Mouse (Mus musculus): ENCODE results near the gene 2310034G01Rik. TPM values are rescaled to one million over a fixed set of nuclear protein-coding genes. Genes with fewer than 3 reads are reported as not detected.

2310034G01Rik gene
- polyA plus RNA-seq, 1 experiment from 2014 or later = 0.44 TPM

DNA sequence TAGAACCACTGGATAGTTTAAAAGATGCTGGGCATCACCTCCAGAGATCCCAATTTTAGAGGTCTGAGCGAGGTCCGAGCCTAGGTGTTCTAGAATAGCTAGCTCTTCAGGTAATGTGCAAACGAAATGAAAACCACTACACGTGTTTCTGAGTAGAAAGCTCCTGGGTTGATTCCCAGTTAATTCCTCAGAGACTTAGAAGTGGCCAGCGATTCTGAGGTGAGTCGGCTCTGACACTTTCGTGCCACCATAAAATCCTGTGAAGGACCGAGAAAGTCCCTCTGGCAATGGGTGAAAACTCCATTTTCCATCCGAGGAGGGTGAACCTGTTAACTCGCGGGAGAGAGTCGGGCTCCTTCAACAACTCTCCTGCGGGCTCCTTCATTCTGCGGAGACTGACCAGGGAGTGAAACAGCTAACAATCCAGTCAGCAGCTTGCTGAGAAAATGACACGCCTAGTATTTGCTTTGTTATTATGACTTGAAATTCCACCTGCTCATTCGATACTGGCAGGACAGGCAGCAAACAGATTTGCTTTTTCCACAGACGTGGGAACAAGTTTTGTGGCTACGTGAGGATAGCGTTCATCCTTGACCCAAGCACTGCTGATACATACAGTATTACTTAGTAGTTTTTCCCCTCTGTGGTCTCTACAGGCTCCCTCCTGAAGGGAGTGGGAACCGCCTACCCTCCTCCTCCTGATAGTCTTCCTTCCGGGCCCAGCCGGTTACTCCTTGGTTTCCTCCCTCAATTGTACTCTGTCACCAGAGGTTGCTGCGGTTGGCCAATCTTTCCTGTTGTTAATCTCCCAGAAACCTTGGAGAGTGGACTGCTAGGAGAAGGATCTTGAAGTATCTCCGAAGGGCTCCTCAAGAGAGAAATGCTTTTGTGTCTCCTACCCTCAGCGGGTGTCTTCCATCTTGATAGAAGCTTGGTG, 7.5 kb upstream of the 2310034G01Rik start:
- DNase-seq (no peak), ATAC-seq (ENCODE audit: low read depth) (peak; percentile 50; the same call in 1 of the 2 replicates)
- Histone ChIP-seq H3K4me2 (peak overlapping the region; percentile 96), H3K36me3 (peaks cover 5% of the 10 kb centered on the region; the same call in 1 of the 2 replicates), H3K9me3 (replicated peaks) (no peaks in the 10 kb centered on the region), H3K27ac (peak overlapping the region; percentile 63), H3K4me3 (replicated peaks) (peak overlapping the region; percentile 69), H3K9ac (peak overlapping the region; percentile 77), H3K4me1 (replicated peaks) (peaks cover 40% of the 10 kb centered on the region), H3K27me3 (no peaks in the 10 kb centered on the region)
- 3% methylated on average over 25 of the region's 25 CpGs for WGBS (ENCODE audit: insufficient replicate concordance)

DNA sequence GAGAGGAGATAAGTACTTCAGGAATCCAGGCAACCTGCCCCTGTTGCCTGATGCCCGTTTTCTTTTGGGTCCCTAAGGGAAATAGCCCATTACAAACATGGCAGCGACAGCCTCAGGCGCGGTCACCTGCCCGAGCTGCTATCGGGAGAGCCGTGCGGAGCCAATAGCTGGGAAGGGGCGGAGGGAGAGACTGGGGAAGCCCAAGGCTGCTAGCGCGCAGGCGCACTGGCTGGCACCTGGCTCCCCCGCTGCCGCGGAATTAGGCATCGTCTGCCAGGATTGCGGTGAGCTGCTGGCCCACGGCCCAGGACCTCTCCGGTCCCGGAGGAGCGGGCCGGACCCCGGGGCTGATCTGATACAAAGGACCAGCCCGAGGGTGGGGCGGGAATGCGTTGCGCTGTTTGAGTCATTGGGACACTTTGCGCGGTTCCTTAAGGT, 6.6 kb upstream of the 2310034G01Rik start:
- peak; percentile 90 for ATAC-seq (ENCODE audit: low read depth)
- H3K27ac ChIP-seq = peak overlapping the region; percentile 21

DNA sequence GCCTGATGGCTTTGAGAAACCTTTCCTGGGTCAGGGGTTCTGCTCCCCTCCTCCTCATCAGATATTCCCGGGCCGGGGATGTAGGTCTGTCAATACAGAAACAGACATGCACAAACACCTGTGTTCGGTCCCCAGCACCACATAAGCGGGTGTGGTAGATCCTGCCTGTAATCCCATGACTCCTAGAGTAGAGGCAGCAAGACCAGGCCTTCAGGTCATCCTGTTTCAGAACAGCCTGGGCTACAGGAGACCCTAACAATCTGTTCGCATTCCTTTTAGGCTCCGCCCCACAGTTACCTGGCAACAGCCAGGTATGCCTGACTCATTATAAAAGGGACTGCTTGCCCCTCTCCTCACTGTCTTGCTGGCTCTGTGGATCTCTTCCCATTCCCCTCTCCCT, 552 bp downstream of the 2310034G01Rik start:
- 48% methylated on average over 6 of the region's 6 CpGs for WGBS (ENCODE audit: insufficient replicate concordance)
- Histone ChIP-seq H3K4me3 (replicated peaks) (peak overlapping the region; percentile 70), H3K27me3 (peaks cover 30% of the 10 kb centered on the region), H3K4me1 (replicated peaks) (peaks cover 62% of the 10 kb centered on the region), H3K9me3 (replicated peaks) (no peaks in the 10 kb centered on the region), H3K9ac (peak overlapping the region; percentile 73), H3K36me3 (no peaks in the 10 kb centered on the region), H3K4me2 (peak overlapping the region; percentile 89), H3K27ac (no peak overlapping the region)
- ATAC-seq (ENCODE audit: low read depth) (no peak), DNase-seq (no peak)

More for the DNA sequence above, 6.6 kb upstream of the 2310034G01Rik start:
- Histone ChIP-seq H3K27me3 (no peaks in the 10 kb centered on the region), H3K9me3 (replicated peaks) (no peaks in the 10 kb centered on the region), H3K4me1 (replicated peaks) (peaks cover 43% of the 10 kb centered on the region), H3K9ac (peak overlapping the region; percentile 77), H3K36me3 (peaks cover 3% of the 10 kb centered on the region; the same call in 1 of the 2 replicates), H3K4me3 (replicated peaks) (peak overlapping the region; percentile 69), H3K4me2 (peak overlapping the region; percentile 96)
- WGBS (ENCODE audit: insufficient replicate concordance) = under 1% methylated on average over 29 of the region's 29 CpGs
- peak; percentile 86 for DNase-seq

DNA sequence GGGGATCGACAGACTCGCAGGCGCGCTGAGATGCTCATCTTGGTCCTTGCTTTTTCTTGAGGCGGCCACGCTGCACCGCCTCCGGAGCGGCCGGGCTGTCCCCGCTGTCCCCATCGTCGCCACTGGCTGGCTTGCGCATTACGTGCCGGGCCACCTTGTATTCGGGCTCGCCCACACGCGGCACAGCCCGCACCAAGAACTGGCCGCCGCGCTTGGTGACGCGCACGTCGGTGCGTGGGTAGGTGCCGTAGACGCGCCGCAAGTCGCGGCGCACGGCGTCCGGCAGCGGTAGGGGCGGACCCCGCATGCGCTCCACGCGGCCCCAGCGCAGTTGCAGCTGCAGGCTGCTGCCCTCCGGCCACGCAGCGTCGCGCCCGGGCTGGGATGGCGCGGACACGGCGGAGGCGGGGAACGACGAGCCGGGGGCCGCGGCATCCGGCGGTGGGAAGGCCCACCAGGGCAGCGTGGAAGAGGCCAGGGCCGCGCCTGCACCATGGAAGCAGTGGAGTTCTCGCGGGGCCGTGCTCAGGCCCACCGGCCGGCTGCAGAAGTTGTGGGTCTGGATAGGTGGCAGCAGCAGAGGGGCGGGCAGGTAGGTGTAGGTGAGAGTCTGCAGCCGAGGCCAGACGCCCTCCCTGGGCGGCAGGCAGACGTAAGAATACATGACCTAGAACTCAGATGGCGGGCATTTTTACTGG, 1.2 kb downstream of the 2310034G01Rik start:
- H3K27me3 ChIP-seq = peaks cover 30% of the 10 kb centered on the region
- DNase-seq (no peak), ATAC-seq (ENCODE audit: low read depth) (peak; percentile 63)
- H3K27ac ChIP-seq = peak overlapping the region; percentile 62
- WGBS (ENCODE audit: insufficient replicate concordance) = under 1% methylated on average over 78 of the region's 78 CpGs
- H3K36me3 ChIP-seq = no peaks in the 10 kb centered on the region
- peak overlapping the region; percentile 70 for H3K4me3 ChIP-seq (replicated peaks)
- H3K9me3 ChIP-seq (replicated peaks) = no peaks in the 10 kb centered on the region
- H3K4me2 ChIP-seq = peak overlapping the region; percentile 89
- peak overlapping the region; percentile 73 for H3K9ac ChIP-seq
- peaks cover 69% of the 10 kb centered on the region for H3K4me1 ChIP-seq (replicated peaks)

DNA sequence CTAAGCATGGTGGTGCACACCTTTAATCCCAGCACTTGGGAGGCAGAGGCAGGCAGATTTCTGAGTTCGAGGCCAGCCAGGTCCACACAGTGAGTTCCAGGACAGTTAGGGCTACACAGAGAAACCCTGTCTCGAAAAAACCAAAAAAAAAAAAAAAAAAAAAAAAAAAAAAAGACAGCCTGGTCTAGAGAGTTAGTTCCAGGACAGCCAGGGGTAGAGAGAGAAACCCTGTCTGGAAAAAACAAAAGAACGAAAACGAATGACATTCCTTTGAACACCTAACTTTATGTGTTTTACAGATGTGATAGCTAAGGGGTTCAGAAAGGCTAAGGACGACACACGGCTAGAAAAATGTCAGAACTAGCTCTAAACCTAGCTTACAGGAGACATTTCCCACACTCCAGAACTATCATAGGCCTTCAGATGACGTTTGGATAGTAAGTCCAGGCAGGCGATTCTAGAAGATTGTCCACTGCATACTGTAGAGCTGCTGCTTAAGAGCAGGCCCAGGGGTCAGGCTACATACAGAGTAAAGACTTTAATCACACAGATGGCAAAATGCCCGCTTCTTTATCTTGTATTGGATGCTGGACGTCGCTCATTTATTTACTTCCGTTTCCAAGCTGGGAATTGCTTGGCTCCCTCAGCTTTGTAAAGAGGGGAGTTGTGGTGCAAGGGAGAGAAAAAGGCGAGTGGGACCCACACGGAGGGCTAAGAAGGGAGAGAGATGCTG, 2.0 kb downstream of the 2310034G01Rik start:
- WGBS (ENCODE audit: insufficient replicate concordance) = 29% methylated on average over 14 of the region's 14 CpGs
- Histone ChIP-seq H3K36me3 (no peaks in the 10 kb centered on the region), H3K27me3 (peaks cover 30% of the 10 kb centered on the region), H3K4me2 (peak overlapping the region; percentile 89), H3K27ac (peak overlapping the region; percentile 62), H3K4me3 (replicated peaks) (peak overlapping the region; percentile 70), H3K9me3 (replicated peaks) (no peaks in the 10 kb centered on the region), H3K9ac (peak overlapping the region; percentile 73), H3K4me1 (replicated peaks) (peaks cover 74% of the 10 kb centered on the region)
- no peak for DNase-seq
- ATAC-seq (ENCODE audit: low read depth) = peak; percentile 13; the same call in 1 of the 2 replicates

DNA sequence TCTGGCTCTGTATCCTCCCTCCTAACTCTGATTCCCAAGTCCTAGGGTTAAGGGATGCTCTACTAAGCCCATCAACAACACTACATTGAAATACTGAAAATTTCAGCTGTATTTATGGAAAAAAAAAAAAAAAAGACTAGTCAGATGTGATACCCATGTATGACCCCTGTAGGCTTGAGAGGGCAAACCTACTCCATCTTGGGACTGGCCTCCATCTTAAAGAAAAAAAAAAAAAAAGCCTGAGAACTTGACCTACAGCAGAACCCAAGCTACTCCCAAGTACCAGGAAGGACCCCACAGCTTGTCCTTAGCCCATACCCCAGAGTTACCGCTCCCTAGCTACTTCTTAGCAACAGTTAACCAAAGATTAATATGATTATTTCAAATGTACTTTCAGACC, 3.0 kb downstream of the 2310034G01Rik start:
- Histone ChIP-seq H3K27ac (no peak overlapping the region), H3K9me3 (replicated peaks) (no peaks in the 10 kb centered on the region), H3K4me3 (replicated peaks) (no peak overlapping the region), H3K9ac (no peak overlapping the region), H3K4me1 (replicated peaks) (peaks cover 68% of the 10 kb centered on the region), H3K4me2 (no peak overlapping the region), H3K36me3 (no peaks in the 10 kb centered on the region), H3K27me3 (peaks cover 30% of the 10 kb centered on the region)
- no peak for ATAC-seq (ENCODE audit: low read depth)
- 88% methylated on average over 1 of the region's 1 CpGs for WGBS (ENCODE audit: insufficient replicate concordance)
- DNase-seq = no peak

DNA sequence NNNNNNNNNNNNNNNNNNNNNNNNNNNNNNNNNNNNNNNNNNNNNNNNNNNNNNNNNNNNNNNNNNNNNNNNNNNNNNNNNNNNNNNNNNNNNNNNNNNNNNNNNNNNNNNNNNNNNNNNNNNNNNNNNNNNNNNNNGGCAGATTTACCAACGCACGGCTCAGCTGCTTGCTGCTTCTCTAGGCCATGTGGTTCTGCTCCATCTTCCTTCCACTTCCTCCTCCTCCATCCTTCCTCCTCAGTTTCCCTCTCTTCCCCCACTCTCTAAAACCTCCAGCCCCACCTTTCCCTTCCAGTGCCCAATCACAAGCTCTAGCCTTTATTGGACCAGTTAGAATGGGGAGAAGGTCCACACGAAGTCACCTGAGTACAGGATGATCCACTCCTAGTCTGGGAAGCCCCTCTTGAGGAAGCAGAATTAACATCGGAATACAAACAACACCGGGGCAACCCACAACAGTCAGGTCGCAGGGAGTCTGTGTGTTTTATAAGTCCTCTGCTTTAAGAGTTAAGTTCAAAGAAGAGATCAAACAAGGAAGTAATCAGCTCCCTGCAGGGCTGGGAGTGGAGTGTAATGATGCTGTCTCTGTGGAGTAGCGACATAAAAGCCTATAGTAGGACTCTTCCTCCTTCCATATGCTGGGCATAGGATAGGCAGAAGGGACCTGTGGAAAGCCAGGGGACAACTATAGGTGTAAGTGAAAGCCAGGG, 5.2 kb downstream of the 2310034G01Rik start:
- H3K36me3 ChIP-seq = no peaks in the 10 kb centered on the region
- ATAC-seq (ENCODE audit: low read depth) (no peak), DNase-seq (no peak)
- no peak overlapping the region for H3K9ac ChIP-seq
- peaks cover 79% of the 10 kb centered on the region for H3K4me1 ChIP-seq (replicated peaks)
- H3K4me3 ChIP-seq (replicated peaks) = no peak overlapping the region
- peaks cover 17% of the 10 kb centered on the region for H3K27me3 ChIP-seq
- no peak overlapping the region for H3K27ac ChIP-seq
- no peak overlapping the region for H3K4me2 ChIP-seq
- 31% methylated on average over 7 of the region's 7 CpGs for WGBS (ENCODE audit: insufficient replicate concordance)
- H3K9me3 ChIP-seq (replicated peaks) = no peaks in the 10 kb centered on the region

DNA sequence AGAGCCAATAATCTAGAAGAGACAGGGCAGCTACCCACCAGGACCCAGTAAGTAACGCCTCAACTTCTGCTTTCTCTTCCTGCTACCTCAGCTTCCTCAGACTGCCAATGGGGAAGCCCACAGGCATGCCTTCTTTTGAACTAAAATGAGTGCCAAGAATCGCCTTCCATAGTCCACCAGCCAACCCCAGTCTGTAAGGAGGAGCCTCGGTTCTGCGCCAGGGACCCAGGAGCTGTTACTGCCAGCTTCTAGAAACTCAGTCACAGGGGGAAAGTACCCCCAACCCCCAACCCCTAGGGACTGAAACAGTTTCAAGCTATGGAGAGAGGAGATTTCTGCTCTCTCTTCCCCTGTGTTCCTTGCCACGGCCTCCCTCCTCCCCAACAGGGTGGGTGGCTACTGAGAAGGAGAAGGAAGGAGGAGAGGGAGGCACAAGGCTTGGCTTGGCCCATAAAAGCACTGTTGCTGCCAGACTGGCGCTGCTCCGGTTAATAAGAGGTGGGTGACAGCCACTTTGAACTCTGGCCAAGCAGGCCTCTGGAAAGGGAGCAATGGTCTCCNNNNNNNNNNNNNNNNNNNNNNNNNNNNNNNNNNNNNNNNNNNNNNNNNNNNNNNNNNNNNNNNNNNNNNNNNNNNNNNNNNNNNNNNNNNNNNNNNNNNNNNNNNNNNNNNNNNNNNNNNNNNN, 10.7 kb downstream of the 2310034G01Rik start:
- ATAC-seq (ENCODE audit: low read depth) (peak; percentile 0; the same call in 1 of the 2 replicates), DNase-seq (no peak)
- 34% methylated on average over 7 of the region's 7 CpGs for WGBS (ENCODE audit: insufficient replicate concordance)
- Histone ChIP-seq H3K9me3 (replicated peaks) (no peaks in the 10 kb centered on the region), H3K27ac (peak overlapping the region; percentile 77), H3K36me3 (no peaks in the 10 kb centered on the region), H3K4me1 (replicated peaks) (peaks cover 64% of the 10 kb centered on the region), H3K27me3 (no peaks in the 10 kb centered on the region), H3K4me3 (replicated peaks) (peak overlapping the region; percentile 46), H3K9ac (peak overlapping the region; percentile 46), H3K4me2 (peak overlapping the region; percentile 79)

DNA sequence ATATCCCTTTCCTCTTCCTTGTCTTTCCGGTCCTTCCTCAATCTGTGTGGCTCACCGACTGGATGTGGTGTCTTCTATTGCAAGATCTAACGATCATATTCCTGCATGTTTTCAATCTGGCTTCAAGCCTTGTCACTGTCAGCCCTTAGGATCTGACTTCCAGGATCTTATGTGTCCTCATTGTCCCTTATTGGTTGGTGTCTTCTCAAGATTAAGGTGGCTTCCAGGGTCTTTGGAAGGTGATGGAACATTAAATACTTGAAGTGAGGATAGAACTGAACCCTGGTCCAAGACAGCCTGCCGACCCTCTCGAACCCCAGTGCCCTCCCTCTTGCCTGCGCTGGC, 11.2 kb downstream of the 2310034G01Rik start:
- Histone ChIP-seq H3K9me3 (replicated peaks) (no peaks in the 10 kb centered on the region), H3K4me2 (peak overlapping the region; percentile 79), H3K27ac (peak overlapping the region; percentile 77), H3K36me3 (no peaks in the 10 kb centered on the region), H3K9ac (peak overlapping the region; percentile 46), H3K27me3 (no peaks in the 10 kb centered on the region), H3K4me3 (replicated peaks) (peak overlapping the region; percentile 46), H3K4me1 (replicated peaks) (peaks cover 58% of the 10 kb centered on the region)
- no peak for DNase-seq
- WGBS (ENCODE audit: insufficient replicate concordance) = 19% methylated on average over 6 of the region's 6 CpGs
- peak; percentile 27 for ATAC-seq (ENCODE audit: low read depth)

DNA sequence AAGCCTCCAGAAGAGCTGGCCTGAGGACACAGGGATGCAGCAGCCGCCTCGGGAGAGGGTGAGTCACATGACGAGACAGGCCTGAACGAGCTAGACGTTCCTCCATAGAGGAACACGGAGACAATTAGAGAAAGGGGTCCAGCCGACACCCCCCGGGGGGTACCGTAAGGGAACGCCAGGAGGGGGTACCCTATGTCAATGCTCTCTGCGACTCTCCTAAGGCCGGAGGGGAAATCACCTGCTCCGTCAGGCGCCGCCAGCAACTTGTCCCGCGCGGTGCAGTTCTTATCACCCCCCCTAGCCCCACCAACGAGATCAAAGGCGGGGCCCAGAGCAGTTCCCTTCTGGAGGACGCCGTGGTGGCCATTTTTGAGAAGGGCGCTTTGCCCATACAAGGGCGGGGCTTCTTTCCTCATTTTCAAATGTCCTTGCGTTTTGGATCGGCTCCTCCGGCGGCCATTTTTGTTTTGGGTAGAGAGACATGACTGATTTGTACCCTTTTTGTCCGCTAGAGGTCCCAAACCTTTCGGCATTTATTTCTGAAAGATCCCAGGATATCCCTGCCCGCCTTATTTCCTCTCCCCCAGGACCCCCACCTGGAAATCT, 11.7 kb downstream of the 2310034G01Rik start, which contains the start of gene Cuedc2:
Gene Cuedc2 (minus strand): TSS at position 372 of the 606 bp plus-strand sequence.
- peak; percentile 84 for ATAC-seq (ENCODE audit: low read depth)
- peak; percentile 96 for DNase-seq
- H3K27me3 ChIP-seq = no peaks in the 10 kb centered on the region
- no peaks in the 10 kb centered on the region for H3K9me3 ChIP-seq (replicated peaks)
- H3K4me2 ChIP-seq = peak within 1 kb of the TSS; percentile 79
- peaks cover 54% of the 10 kb centered on the region for H3K4me1 ChIP-seq (replicated peaks)
- H3K4me3 ChIP-seq (replicated peaks) = peak within 1 kb of the TSS; percentile 69
- peak within 1 kb of the TSS; percentile 77 for H3K9ac ChIP-seq
- WGBS (ENCODE audit: insufficient replicate concordance) = under 1% methylated on average over 31 of the region's 31 CpGs
- H3K36me3 ChIP-seq = no peaks in the 10 kb centered on the region
- H3K27ac ChIP-seq = peak within 1 kb of the TSS; percentile 77
